Mouse (Mus musculus): ENCODE results near the gene Rac1.

DNA sequence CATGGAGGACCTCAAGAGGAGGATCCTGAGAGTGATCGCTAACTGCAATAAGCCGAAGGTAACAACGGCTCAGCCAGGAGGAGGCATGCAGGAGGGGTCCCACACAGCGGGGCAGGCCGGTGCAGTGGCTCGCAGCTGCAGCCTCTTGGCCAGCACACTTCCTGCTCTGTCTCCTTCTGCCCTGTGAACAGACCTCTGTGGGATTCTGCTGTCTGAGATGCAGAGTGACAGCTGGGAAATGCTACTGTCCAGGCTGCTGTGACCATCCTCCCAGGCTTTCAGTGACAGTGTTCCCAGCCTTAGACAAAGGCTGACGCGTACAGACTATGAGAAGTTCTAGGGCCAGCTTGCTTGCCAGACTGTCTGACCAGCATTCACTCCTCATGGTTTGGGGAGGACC is 26.7 kb downstream of the Rac1 start:
- TF ChIP-seq CTCF (IDR thresholded peaks at IDR 0.05; ENCODE audit: low read depth) (no peak), EP300 (IDR thresholded peaks at IDR 0.05; ENCODE audit: low read depth) (no peak)
